Mouse (Mus musculus) intestine, postnatal 0 days (tissue): ENCODE measurements around the gene Npm1. TPM values are rescaled to one million over a fixed set of nuclear protein-coding genes. Genes with fewer than 3 reads are reported as not detected.

Experiments used
- ATAC-seq: fragments of 200-750 bp; cut with Nextera tagmentation; 2 replicates; pipeline ENCODE4 v1.8.0; 2017; ENCODE audit warnings: mild to moderate bottlenecking, moderate TSS enrichment, moderate library complexity
- H3K27ac ChIP-seq: fragments of 300-500 bp; sonication (generic); 2 replicates; pipeline ENCODE4 v1.5.1; 2014; ENCODE audit warnings: mild to moderate bottlenecking, low read depth, low read length, moderate library complexity
- H3K27me3 ChIP-seq: fragments of 300-500 bp; sonication (generic); replicated peaks from 2 replicates; pipeline ENCODE4 v1.6.1; 2014; ENCODE audit warnings: low read length, mixed read lengths; ENCODE audit not compliant: control insufficient read depth, insufficient read depth
- H3K36me3 ChIP-seq: fragments of 300-500 bp; sonication (generic); 2 replicates; pipeline ENCODE4 v1.6.1; 2014; ENCODE audit warnings: mild to moderate bottlenecking, moderate library complexity; ENCODE audit not compliant: control insufficient read depth, insufficient read depth
- H3K4me1 ChIP-seq: fragments of 300-500 bp; sonication (generic); replicated peaks from 2 replicates; pipeline ENCODE4 v1.6.1; 2014; ENCODE audit warnings: antibody characterized with exemption, low read length, mixed read lengths; ENCODE audit not compliant: control insufficient read depth, insufficient read depth
- H3K4me2 ChIP-seq: fragments of 300-500 bp; sonication (generic); replicated peaks from 2 replicates; pipeline ENCODE4 v1.6.1; 2014; ENCODE audit warnings: low read depth, mild to moderate bottlenecking, moderate library complexity
- H3K4me3 ChIP-seq: fragments of 300-500 bp; sonication (generic); 2 replicates; pipeline ENCODE4 v1.5.1; 2014; ENCODE audit warnings: low read depth, low read length
- H3K9ac ChIP-seq: fragments of 300-500 bp; sonication (generic); 2 replicates; pipeline ENCODE4 v1.6.1; 2014; ENCODE audit warnings: mild to moderate bottlenecking, low read depth, low read length
- H3K9me3 ChIP-seq: fragments of 300-500 bp; sonication (generic); 2 replicates; pipeline ENCODE4 v1.6.1; 2016; ENCODE audit warnings: mixed run types; ENCODE audit not compliant: control insufficient read depth
- CTCF ChIP-seq: sonication (generic); IDR thresholded peaks from 2 replicates; pipeline ENCODE4 v1.5.1; 2016; ENCODE audit warnings: low read depth, mild to moderate bottlenecking, control low read depth, antibody characterized with exemption, moderate library complexity
- WGBS: fragments of 180-500 bp; shearing (Covaris S2); extraction: QIAGEN DNeasy Blood & Tissue Kit; methylation state at CpG from one replicate; pipeline ENCODE4 v1.1.7; 2014; 5-methylcytosine and 5-hydroxymethylcytosine counted together
- polyA plus RNA-seq: library from polyadenylated mRNA; unstranded; fragments of >200 nt; fragmentation: Nextera tagmentation; extraction: Ambion mirVana; gene quantifications from 2 replicates; pipeline ENCODE4 v1.2.1, GENCODE M21; 2015

Gene Npm1
- polyA plus RNA-seq = 296 and 303 TPM in 2 replicates

- Histone ChIP-seq H3K27ac (peak within 1 kb of the TSS; percentile 78), H3K4me1 (no peaks in the 10 kb centered on the region), H3K9ac (peak within 1 kb of the TSS; percentile 87), H3K27me3 (no peaks in the 10 kb centered on the region), H3K4me2 (peak within 1 kb of the TSS; percentile 90), H3K36me3 (peaks cover 24% of the 10 kb centered on the region), H3K4me3 (peak within 1 kb of the TSS; percentile 78), H3K9me3 (no peaks in the 10 kb centered on the region)
- 5% methylated on average over 49 of the region's 49 CpGs for WGBS
- TF ChIP-seq CTCF = no peak
- peak; percentile 99 for ATAC-seq
Observed at GRCm38 (mm10) chr11:33162998-33163506, at the start of gene Npm1. Gene Npm1, minus strand, starts transcription at chr11:33163206.

- no peak for TF ChIP-seq CTCF
- Histone ChIP-seq H3K27ac (no peak overlapping the region), H3K4me2 (no peak overlapping the region), H3K4me1 (no peaks in the 10 kb centered on the region), H3K9me3 (no peaks in the 10 kb centered on the region), H3K27me3 (peaks cover 51% of the 10 kb centered on the region), H3K9ac (no peak overlapping the region), H3K36me3 (no peaks in the 10 kb centered on the region; the same call in 1 of the 2 replicates), H3K4me3 (no peak overlapping the region)
- 74% methylated on average over 2 of the region's 2 CpGs for WGBS
- no peak for ATAC-seq
Observed at GRCm38 (mm10) chr11:33207411-33207810, 44.4 kb upstream of the Npm1 start.

- WGBS = 12% methylated on average over 3 of the region's 3 CpGs
- Histone ChIP-seq H3K36me3 (no peaks in the 10 kb centered on the region; the same call in 1 of the 2 replicates), H3K27me3 (peaks cover 76% of the 10 kb centered on the region), H3K9me3 (no peaks in the 10 kb centered on the region), H3K9ac (no peak overlapping the region), H3K27ac (no peak overlapping the region), H3K4me2 (no peak overlapping the region), H3K4me3 (no peak overlapping the region), H3K4me1 (peaks cover 5% of the 10 kb centered on the region; the same call in 1 of the 2 replicates)
- no peak for ATAC-seq
- no peak for TF ChIP-seq CTCF
Observed at GRCm38 (mm10) chr11:33204966-33205365, 42.0 kb upstream of the Npm1 start.

- H3K27ac ChIP-seq = no peak overlapping the region
- 2% methylated on average over 18 of the region's 18 CpGs for WGBS
- H3K9me3 ChIP-seq = no peaks in the 10 kb centered on the region
- peaks cover 5% of the 10 kb centered on the region; the same call in 1 of the 2 replicates for H3K4me1 ChIP-seq
- TF ChIP-seq CTCF = no peak
- no peak overlapping the region for H3K4me2 ChIP-seq
- no peaks in the 10 kb centered on the region; the same call in 1 of the 2 replicates for H3K36me3 ChIP-seq
- peaks cover 81% of the 10 kb centered on the region for H3K27me3 ChIP-seq
- H3K9ac ChIP-seq = no peak overlapping the region
- H3K4me3 ChIP-seq = no peak overlapping the region
- no peak for ATAC-seq
Observed at GRCm38 (mm10) chr11:33204329-33204705, 41.3 kb upstream of the Npm1 start.

- 1% methylated on average over 77 of the region's 81 CpGs for WGBS
Observed at GRCm38 (mm10) chr11:33203383-33204328, 40.6 kb upstream of the Npm1 start, which contains the start of gene Tlx3. Gene Tlx3, minus strand, starts transcription at chr11:33203589.

GRCm38 (mm10) chr11:33202972-33203371 is 40.0 kb upstream of the Npm1 start:
- Histone ChIP-seq H3K36me3 (no peaks in the 10 kb centered on the region; the same call in 1 of the 2 replicates), H3K4me3 (peak overlapping the region; percentile 29), H3K27ac (no peak overlapping the region), H3K9ac (no peak overlapping the region), H3K4me2 (peak overlapping the region; percentile 54), H3K4me1 (peaks cover 5% of the 10 kb centered on the region; the same call in 1 of the 2 replicates), H3K27me3 (peaks cover 94% of the 10 kb centered on the region), H3K9me3 (no peaks in the 10 kb centered on the region)
- under 1% methylated on average over 44 of the region's 47 CpGs for WGBS
- no peak for TF ChIP-seq CTCF
- ATAC-seq = 0 out of 2 replicates have a peak, but pooled peaks have one; percentile 6

More at GRCm38 (mm10) chr11:33203383-33204328, 40.6 kb upstream of the Npm1 start, which contains the start of gene Tlx3:
- no peak for TF ChIP-seq CTCF
- ATAC-seq = peak; percentile 7; the same call in 1 of the 2 replicates
- Histone ChIP-seq H3K9ac (no peak within 1 kb of the TSS), H3K36me3 (no peaks in the 10 kb centered on the region; the same call in 1 of the 2 replicates), H3K9me3 (no peaks in the 10 kb centered on the region), H3K4me2 (peak within 1 kb of the TSS; percentile 54), H3K4me3 (peak within 1 kb of the TSS; percentile 29), H3K27ac (no peak within 1 kb of the TSS), H3K27me3 (peaks cover 87% of the 10 kb centered on the region), H3K4me1 (peaks cover 5% of the 10 kb centered on the region; the same call in 1 of the 2 replicates)
